Mouse (Mus musculus) spleen, adult 2 months (tissue): Measurements from ENCODE around the gene Tnfsf13b. TPM values are rescaled to one million over a fixed set of nuclear protein-coding genes. Genes with fewer than 3 reads are reported as not detected.
A peak's percentile ranks its signal among the peaks of the same experiment; 100 is the strongest.

Source experiments
- DNase-seq, 2 experiments: peaks; one replicate each; pipeline versions ENCODE4 v3.0.0 to v3.0.0-alpha.2; 2012 to 2021; ENCODE audit warnings: low spot score in 2 of 2, low read depth in 1 of 2
- H3K27ac ChIP-seq: fragments of 200-500 bp; 2 replicates; pipeline ENCODE4 v1.5.1; 2012; ENCODE audit warnings: low read length, inconsistent platforms; ENCODE audit not compliant: insufficient read depth
- H3K27me3 ChIP-seq: fragments of 200-500 bp; 2 replicates; pipeline ENCODE4 v1.6.1; 2012; ENCODE audit warnings: mild to moderate bottlenecking, moderate library complexity, low read length, inconsistent platforms; ENCODE audit not compliant: control insufficient read depth, insufficient read depth
- H3K36me3 ChIP-seq: fragments of 200-500 bp; 2 replicates; pipeline ENCODE4 v1.6.1; 2012; ENCODE audit warnings: mild to moderate bottlenecking, low read length, inconsistent platforms; ENCODE audit not compliant: control insufficient read depth, insufficient read depth
- H3K4me1 ChIP-seq: fragments of 200-500 bp; 2 replicates; pipeline ENCODE4 v1.6.1; 2011; ENCODE audit warnings: inconsistent platforms; ENCODE audit not compliant: control insufficient read depth, insufficient read depth, insufficient read length
- H3K4me3 ChIP-seq: fragments of 200-500 bp; 2 replicates; pipeline ENCODE4 v1.5.1; 2011; ENCODE audit warnings: mild to moderate bottlenecking, inconsistent platforms; ENCODE audit not compliant: insufficient read depth, insufficient read length; ENCODE audit errors: extremely low read depth
- CTCF ChIP-seq: fragments of 200-500 bp; IDR thresholded peaks from 2 replicates; pipeline ENCODE4 v1.5.1; 2011; ENCODE audit warnings: mild to moderate bottlenecking, inconsistent platforms; ENCODE audit not compliant: insufficient read depth, insufficient read length, insufficient replicate concordance; ENCODE audit errors: extremely low read depth
- POLR2A ChIP-seq: fragments of 200-500 bp; IDR thresholded peaks from 2 replicates; pipeline ENCODE4 v1.6.1; 2011; ENCODE audit warnings: low read depth, low read length, inconsistent platforms
- WGBS: fragments of 180-500 bp; shearing (Covaris S2); methylation state at CpG from one replicate; pipeline ENCODE4 v1.1.7; 2018; 5-methylcytosine and 5-hydroxymethylcytosine counted together
- polyA plus RNA-seq: library from polyadenylated mRNA; depleted of rRNA; stranded (reverse); fragments of >200 nt; gene quantifications from 2 replicates; pipeline ENCODE4 v1.2.3, GENCODE M21; 2012; rRNA removed

The Tnfsf13b gene
- 6.6 and 11.3 TPM in 2 replicates for polyA plus RNA-seq

- no peak for DNase-seq
- peak within 1 kb of the TSS; percentile 6; the same call in 1 of the 2 replicates for H3K4me3 ChIP-seq
- no peaks in the 10 kb centered on the region for H3K27me3 ChIP-seq
- TF ChIP-seq POLR2A (no peak), CTCF (no peak)
- H3K27ac ChIP-seq: no peak within 1 kb of the TSS
- WGBS: 66% methylated on average over 16 of the region's 16 CpGs
- H3K36me3 ChIP-seq: no peaks in the 10 kb centered on the region
- no peaks in the 10 kb centered on the region for H3K4me1 ChIP-seq
These were observed at the start of gene Tnfsf13b for GRCm38 (mm10) chr8:10006156-10006985. Gene Tnfsf13b, plus strand, starts transcription at chr8:10006467.

- no peak overlapping the region for H3K4me3 ChIP-seq
- DNase-seq: no peak
- TF ChIP-seq CTCF (no peak), POLR2A (no peak)
- H3K27me3 ChIP-seq: no peaks in the 10 kb centered on the region
- H3K36me3 ChIP-seq: no peaks in the 10 kb centered on the region
- no peak overlapping the region for H3K27ac ChIP-seq
- no peaks in the 10 kb centered on the region; the same call in 1 of the 2 replicates for H3K4me1 ChIP-seq
- 74% methylated on average over 4 of the region's 4 CpGs for WGBS
These were observed 47.9 kb upstream of the Tnfsf13b start for GRCm38 (mm10) chr8:9958338-9958737.

- no peak overlapping the region for H3K4me3 ChIP-seq
- no peaks in the 10 kb centered on the region for H3K36me3 ChIP-seq
- no peak for DNase-seq
- no peaks in the 10 kb centered on the region; the same call in 1 of the 2 replicates for H3K4me1 ChIP-seq
- TF ChIP-seq CTCF (no peak), POLR2A (no peak)
- 88% methylated on average over 2 of the region's 2 CpGs for WGBS
- H3K27me3 ChIP-seq: no peaks in the 10 kb centered on the region
- no peak overlapping the region for H3K27ac ChIP-seq
These were observed 46.3 kb upstream of the Tnfsf13b start for GRCm38 (mm10) chr8:9959919-9960318.

- Histone ChIP-seq H3K27me3 (no peaks in the 10 kb centered on the region), H3K4me1 (no peaks in the 10 kb centered on the region), H3K27ac (no peak overlapping the region), H3K4me3 (no peak overlapping the region), H3K36me3 (peaks cover 15% of the 10 kb centered on the region)
- WGBS: 85% methylated on average over 9 of the region's 9 CpGs
- no peak for DNase-seq
- TF ChIP-seq CTCF (no peak), POLR2A (no peak)
These were observed 34.4 kb upstream of the Tnfsf13b start for GRCm38 (mm10) chr8:9971866-9972265.

- H3K36me3 ChIP-seq: peaks cover 14% of the 10 kb centered on the region
- WGBS: 5% methylated on average over 5 of the region's 5 CpGs
- H3K4me1 ChIP-seq: peaks cover 6% of the 10 kb centered on the region; the same call in 1 of the 2 replicates
- H3K27me3 ChIP-seq: no peaks in the 10 kb centered on the region
- no peak overlapping the region for H3K4me3 ChIP-seq
- DNase-seq: no peak
- H3K27ac ChIP-seq: no peak overlapping the region
- no peak for TF ChIP-seq CTCF
- TF ChIP-seq POLR2A: no peak
These were observed 31.0 kb upstream of the Tnfsf13b start for GRCm38 (mm10) chr8:9975276-9975675.

- peak overlapping the region; percentile 59 for H3K27ac ChIP-seq
- DNase-seq: peak; percentile 96 to 98
- TF ChIP-seq CTCF: peak; percentile 82
- peak; percentile 16; the same call in 1 of the 2 replicates for TF ChIP-seq POLR2A
- peaks cover 6% of the 10 kb centered on the region; the same call in 1 of the 2 replicates for H3K4me1 ChIP-seq
- under 1% methylated on average over 47 of the region's 47 CpGs for WGBS
- H3K27me3 ChIP-seq: no peaks in the 10 kb centered on the region
- peak overlapping the region; percentile 82 for H3K4me3 ChIP-seq
- H3K36me3 ChIP-seq: peaks cover 13% of the 10 kb centered on the region
These were observed 30.2 kb upstream of the Tnfsf13b start for GRCm38 (mm10) chr8:9975898-9976611.
